Mouse (Mus musculus): ENCODE data around the gene Tnfrsf18. TPM values are rescaled to one million over a fixed set of nuclear protein-coding genes. Genes with fewer than 3 reads are reported as not detected.

Tnfrsf18 gene
- polyA plus RNA-seq, 1 experiment, result 0.10 TPM

- TF ChIP-seq GATA1 (IDR thresholded peaks at IDR 0.05; ENCODE audit: low read length), result no peak
Observed at GRCm38 (mm10) chr4:156024184-156024583, 1.8 kb upstream of the Tnfrsf18 start.

GRCm38 (mm10) chr4:156028580-156028979, 2.6 kb downstream of the Tnfrsf18 start:
- no peak for TF ChIP-seq GATA1 (IDR thresholded peaks at IDR 0.05; ENCODE audit: low read length)

GRCm38 (mm10) chr4:156030651-156031118, 4.7 kb downstream of the Tnfrsf18 start:
- no peak for TF ChIP-seq GATA1 (IDR thresholded peaks at IDR 0.05; ENCODE audit: low read length)

- no peak for TF ChIP-seq GATA1 (IDR thresholded peaks at IDR 0.05; ENCODE audit: low read length)
Observed at GRCm38 (mm10) chr4:156031255-156031592, 5.3 kb downstream of the Tnfrsf18 start.

- TF ChIP-seq GATA1 (IDR thresholded peaks at IDR 0.05; ENCODE audit: low read length), result no peak
Observed at GRCm38 (mm10) chr4:156031593-156032391, 5.8 kb downstream of the Tnfrsf18 start.

- TF ChIP-seq GATA1 (IDR thresholded peaks at IDR 0.05; ENCODE audit: low read length), result no peak
Observed at GRCm38 (mm10) chr4:156032856-156033255, 6.9 kb downstream of the Tnfrsf18 start.

- TF ChIP-seq GATA1 (IDR thresholded peaks at IDR 0.05; ENCODE audit: low read length), result no peak
Observed at GRCm38 (mm10) chr4:156033476-156034119, 7.6 kb downstream of the Tnfrsf18 start.

GRCm38 (mm10) chr4:156034301-156034700, 8.3 kb downstream of the Tnfrsf18 start:
- TF ChIP-seq GATA1 (IDR thresholded peaks at IDR 0.05; ENCODE audit: low read length), result no peak

GRCm38 (mm10) chr4:156034901-156035300, 8.9 kb downstream of the Tnfrsf18 start:
- no peak for TF ChIP-seq GATA1 (IDR thresholded peaks at IDR 0.05; ENCODE audit: low read length)

- no peak for TF ChIP-seq GATA1 (IDR thresholded peaks at IDR 0.05; ENCODE audit: low read length)
Observed at GRCm38 (mm10) chr4:156044754-156045153, 18.8 kb downstream of the Tnfrsf18 start.

- no peak for TF ChIP-seq GATA1 (IDR thresholded peaks at IDR 0.05; ENCODE audit: low read length)
Observed at GRCm38 (mm10) chr4:156049779-156050178, 23.8 kb downstream of the Tnfrsf18 start.

- no peak for TF ChIP-seq GATA1 (IDR thresholded peaks at IDR 0.05; ENCODE audit: low read length)
Observed at GRCm38 (mm10) chr4:156050391-156050980, 24.5 kb downstream of the Tnfrsf18 start.

- TF ChIP-seq GATA1 (IDR thresholded peaks at IDR 0.05; ENCODE audit: low read length), result no peak
Observed at GRCm38 (mm10) chr4:156053113-156053512, 27.1 kb downstream of the Tnfrsf18 start.

- no peak for TF ChIP-seq GATA1 (IDR thresholded peaks at IDR 0.05; ENCODE audit: low read length)
Observed at GRCm38 (mm10) chr4:156054130-156054529, 28.2 kb downstream of the Tnfrsf18 start.

- no peak for TF ChIP-seq GATA1 (IDR thresholded peaks at IDR 0.05; ENCODE audit: low read length)
Observed at GRCm38 (mm10) chr4:156054606-156055005, 28.6 kb downstream of the Tnfrsf18 start.

GRCm38 (mm10) chr4:156055173-156055572, 29.2 kb downstream of the Tnfrsf18 start:
- TF ChIP-seq GATA1 (IDR thresholded peaks at IDR 0.05; ENCODE audit: low read length), result no peak
